Mouse (Mus musculus) ES-E14 (cell line): ENCODE measurements around the gene 4930558K02Rik. TPM values are rescaled to one million over a fixed set of nuclear protein-coding genes. Genes with fewer than 3 reads are reported as not detected.
A peak's percentile ranks its signal among the peaks of the same experiment; 100 is the strongest.

Source experiments
- DNase-seq: peaks from one replicate; pipeline ENCODE4 v3.0.0-alpha.2; 2013; ENCODE audit warnings: low read depth, low spot score
- H3K27ac ChIP-seq: 2 replicates; pipeline ENCODE4 v1.5.1; 2012; ENCODE audit warnings: low read depth, mild to moderate bottlenecking, low read length, moderate library complexity, mixed read lengths; ENCODE audit not compliant: poor library complexity, insufficient read depth, severe bottlenecking
- H3K36me3 ChIP-seq: 2 replicates; pipeline ENCODE4 v1.6.1; 2012; ENCODE audit warnings: mild to moderate bottlenecking, low read length, moderate library complexity, mixed read lengths; ENCODE audit not compliant: control insufficient read depth, poor library complexity, insufficient read depth, severe bottlenecking
- H3K4me1 ChIP-seq, 2 experiments: fragments of 150-350 bp in 1 of 2; sonication (generic) in 1 of 2; 2 replicates each; pipeline ENCODE4 v1.6.1; 2012; ENCODE audit warnings: low read length in 2 of 2, mild to moderate bottlenecking in 1 of 2, mixed read lengths in 1 of 2; ENCODE audit not compliant: control insufficient read depth in 2 of 2, insufficient read depth in 2 of 2, poor library complexity in 1 of 2
- H3K4me3 ChIP-seq, 2 experiments: fragments of 150-350 bp in 1 of 2; sonication (generic) in 1 of 2; 2 replicates each; pipeline ENCODE4 v1.5.1; 2012; ENCODE audit warnings: low read length in 2 of 2, low read depth in 1 of 2, mild to moderate bottlenecking in 1 of 2, mixed read lengths in 1 of 2; ENCODE audit not compliant: insufficient read depth in 1 of 2, poor library complexity in 1 of 2, severe bottlenecking in 1 of 2
- H3K9ac ChIP-seq: 2 replicates; pipeline ENCODE4 v1.6.1; 2012; ENCODE audit warnings: low read depth, mild to moderate bottlenecking, low read length, mixed read lengths; ENCODE audit not compliant: poor library complexity, insufficient read depth, severe bottlenecking
- H3K9me3 ChIP-seq: fragments of 150-350 bp; sonication (generic); 2 replicates; pipeline ENCODE4 v1.6.1; 2012; ENCODE audit warnings: low read depth, mild to moderate bottlenecking, low read length; ENCODE audit not compliant: control insufficient read depth, insufficient read depth
- CHD2 ChIP-seq: IDR thresholded peaks from 2 replicates; pipeline ENCODE4 v1.6.1; 2014; ENCODE audit warnings: mild to moderate bottlenecking, low read depth, low read length, inconsistent platforms
- HCFC1 ChIP-seq: IDR thresholded peaks from 2 replicates; pipeline ENCODE4 v1.6.1; 2012; ENCODE audit warnings: low read length, inconsistent platforms, borderline replicate concordance; ENCODE audit not compliant: insufficient read depth
- MAFK ChIP-seq: IDR thresholded peaks from 2 replicates; pipeline ENCODE4 v1.6.1; 2014; ENCODE audit warnings: mild to moderate bottlenecking, low read depth, low read length, inconsistent platforms; ENCODE audit not compliant: insufficient read depth
- ZC3H11A ChIP-seq: IDR thresholded peaks from 2 replicates; pipeline ENCODE4 v1.6.1; 2012; ENCODE audit warnings: low read depth, mild to moderate bottlenecking, inconsistent platforms, low read length, borderline replicate concordance
- ZNF384 ChIP-seq: IDR thresholded peaks from 2 replicates; pipeline ENCODE4 v1.6.1; 2012; ENCODE audit warnings: low read depth, low read length, inconsistent platforms
- in situ Hi-C, 2 experiments: fragments of 600-800 bp; cut with MboI; formaldehyde crosslinking; loops; one replicate each; pipeline ENCODE4 v1.15.1; 2025; ENCODE audit warnings: low sequenced_read_pairs in 2 of 2, inconsistent platforms in 1 of 2; ENCODE audit not compliant: unreplicated experiment in 2 of 2
- total RNA-seq: library from RNA; depleted of rRNA; stranded (reverse); fragments of 300-350 nt; gene quantifications from 2 replicates; pipeline ENCODE4 v1.2.3, GENCODE M21; 2012

The 4930558K02Rik gene
- total RNA-seq, 1 experiment: not detected

- no peaks in the 10 kb centered on the region for H3K4me1 ChIP-seq
- in situ Hi-C loops: loop anchor here in 1 of 2 experiments (25.0 kb wide), 1 partner anchor 312 kb away; no protein-coding TSS in a partner anchor
- no peak overlapping the region for H3K9ac ChIP-seq
- no peak overlapping the region for H3K4me3 ChIP-seq
- H3K27ac ChIP-seq: no peak overlapping the region
- H3K36me3 ChIP-seq: no peaks in the 10 kb centered on the region
- TF ChIP-seq ZNF384 (peak; percentile 84), ZC3H11A (peak; percentile 49; the same call in 1 of the 2 replicates), HCFC1 (no peak)
- H3K9me3 ChIP-seq: no peaks in the 10 kb centered on the region
- peak; percentile 58 for DNase-seq
Measured at GRCm38 (mm10) chr1:161999882-162000371, 20.5 kb upstream of the 4930558K02Rik start.

DNA sequence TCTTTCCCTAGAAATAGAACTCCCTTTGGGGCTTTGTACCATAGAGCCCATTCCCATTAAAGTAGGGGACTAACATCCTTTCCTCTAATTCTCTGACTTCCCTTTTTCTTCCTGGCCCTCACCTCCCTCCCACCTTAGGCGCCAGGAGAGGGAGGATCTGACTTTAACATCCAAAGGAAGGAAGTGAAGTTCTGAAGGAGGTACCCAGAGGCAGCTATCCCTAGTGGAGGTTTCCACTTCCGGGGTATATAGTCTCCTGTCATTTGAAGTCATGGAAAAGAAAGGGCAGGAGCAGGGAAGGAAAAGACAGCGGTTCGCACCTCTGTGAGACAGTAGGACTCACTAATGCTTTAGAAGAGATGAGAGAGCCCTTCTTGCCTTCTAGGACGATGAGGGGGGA is 19.9 kb upstream of the 4930558K02Rik start:
- Histone ChIP-seq H3K9me3 (no peaks in the 10 kb centered on the region), H3K36me3 (no peaks in the 10 kb centered on the region), H3K4me1 (no peaks in the 10 kb centered on the region), H3K27ac (no peak overlapping the region), H3K9ac (no peak overlapping the region), H3K4me3 (no peak overlapping the region)
- no peak for TF ChIP-seq ZC3H11A
- TF ChIP-seq ZNF384: no peak
- TF ChIP-seq CHD2: no peak
- no peak for TF ChIP-seq MAFK
- no peak for TF ChIP-seq HCFC1
- DNase-seq: no peak
- in situ Hi-C loops: no loop called here

DNA sequence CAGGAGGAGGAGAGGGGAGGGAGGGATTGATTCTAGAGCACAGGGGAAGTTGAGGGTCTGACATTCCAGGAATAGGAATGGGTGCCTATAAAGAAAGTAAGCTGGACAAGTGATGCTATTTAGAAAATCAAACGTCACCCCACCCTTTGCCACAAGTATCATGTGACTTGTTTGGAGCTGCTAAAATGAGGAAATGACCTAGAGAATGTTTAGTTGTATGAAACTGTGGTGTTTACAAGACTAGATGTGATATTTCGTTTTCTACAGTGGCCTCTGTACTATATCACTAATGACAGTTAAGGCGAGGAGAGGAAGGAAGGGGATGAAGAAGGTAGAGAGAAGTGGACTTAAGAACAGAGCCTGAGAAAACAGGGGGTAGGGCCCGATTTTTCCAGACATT is 19.3 kb upstream of the 4930558K02Rik start:
- H3K9ac ChIP-seq: no peak overlapping the region
- no peaks in the 10 kb centered on the region for H3K9me3 ChIP-seq
- no peak overlapping the region for H3K4me3 ChIP-seq
- no peaks in the 10 kb centered on the region for H3K36me3 ChIP-seq
- no peak overlapping the region for H3K27ac ChIP-seq
- in situ Hi-C loops: no loop called here
- DNase-seq: no peak
- TF ChIP-seq MAFK (no peak), ZNF384 (no peak), CHD2 (no peak), ZC3H11A (no peak), HCFC1 (no peak)
- H3K4me1 ChIP-seq: no peaks in the 10 kb centered on the region

DNA sequence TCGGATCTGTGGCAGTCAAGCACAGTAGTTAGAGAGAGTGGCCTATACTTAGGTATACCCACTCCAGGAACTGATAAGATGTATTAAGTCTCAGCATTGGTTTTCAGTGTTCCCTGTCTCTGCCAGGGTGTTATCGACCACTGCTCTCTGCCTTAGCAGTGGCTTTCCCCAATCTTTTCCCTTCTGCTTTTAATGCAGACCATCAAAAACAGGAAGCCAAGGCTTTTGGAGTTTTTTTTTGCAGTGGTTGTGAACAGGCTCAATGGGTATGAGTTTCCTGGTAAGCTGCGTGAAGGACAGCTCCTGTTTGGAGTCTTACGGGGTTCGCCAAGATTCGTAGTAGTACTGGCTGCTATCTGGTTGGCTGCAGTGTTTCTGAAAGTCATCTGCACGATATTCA is 13.0 kb upstream of the 4930558K02Rik start:
- in situ Hi-C loops: no loop called here
- Histone ChIP-seq H3K4me3 (no peak overlapping the region), H3K36me3 (no peaks in the 10 kb centered on the region), H3K4me1 (no peaks in the 10 kb centered on the region), H3K9me3 (no peaks in the 10 kb centered on the region), H3K9ac (no peak overlapping the region), H3K27ac (no peak overlapping the region)
- TF ChIP-seq MAFK: no peak
- no peak for DNase-seq

GRCm38 (mm10) chr1:161991846-161992245 is 12.4 kb upstream of the 4930558K02Rik start:
- Histone ChIP-seq H3K27ac (no peak overlapping the region), H3K4me1 (no peaks in the 10 kb centered on the region), H3K4me3 (no peak overlapping the region), H3K9ac (no peak overlapping the region), H3K9me3 (no peaks in the 10 kb centered on the region), H3K36me3 (no peaks in the 10 kb centered on the region)
- DNase-seq: no peak
- in situ Hi-C loops: no loop called here
- TF ChIP-seq ZC3H11A: no peak
- no peak for TF ChIP-seq ZNF384
- TF ChIP-seq MAFK: no peak
- no peak for TF ChIP-seq CHD2
- TF ChIP-seq HCFC1: no peak
